In the genomic region with DNA sequence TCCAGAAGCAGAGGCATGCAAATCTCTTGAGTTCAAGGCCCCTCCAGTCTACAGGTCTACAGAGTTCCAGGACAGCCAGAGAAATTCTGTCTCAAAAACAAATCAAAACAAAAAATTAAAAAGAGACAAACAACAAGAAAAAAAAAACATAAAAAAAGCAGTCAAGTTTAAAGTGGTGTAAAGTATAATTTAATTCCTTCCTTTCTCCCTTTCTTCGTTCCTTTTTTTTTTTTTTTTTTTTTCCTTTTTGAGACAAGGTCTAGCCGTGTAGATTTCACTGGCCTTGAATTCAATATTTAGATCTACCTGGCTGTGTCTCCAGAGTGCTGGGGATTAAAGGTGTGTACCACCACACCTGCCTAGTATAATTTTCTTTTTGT, we compare ENCODE assay signal across 8 mouse cellular contexts. TPM values are rescaled to one million over a fixed set of nuclear protein-coding genes. Genes with fewer than 3 reads are reported as not detected.
DNase-seq lines count a peak whose midpoint lies in the region; ATAC-seq and TF ChIP-seq lines count a peak whose summit lies in the region.

No protein-coding gene starts in this region.

- H3K27ac ChIP-seq in heart, postnatal 0 days (ENCODE audit: low read depth): no peak overlapping the region
- H3K27ac ChIP-seq in forebrain, embryonic 13.5 days: no peak overlapping the region
- no peak overlapping the region for H3K27ac ChIP-seq in liver, embryonic 15.5 days (replicated peaks)

- H3K36me3 ChIP-seq in heart, postnatal 0 days (replicated peaks; ENCODE audit: control insufficient read depth, insufficient read depth, low read length): no peaks in the 10 kb centered on the region
- H3K36me3 ChIP-seq in G1E (replicated peaks): peaks cover 9% of the 10 kb centered on the region
- no peaks in the 10 kb centered on the region for H3K36me3 ChIP-seq in forebrain, embryonic 13.5 days (ENCODE audit: poor library complexity, severe bottlenecking)
- H3K36me3 ChIP-seq in liver, embryonic 15.5 days (replicated peaks): peaks cover 5% of the 10 kb centered on the region; the same call in 1 of the 2 replicates

- WGBS in heart, postnatal 0 days: 62% methylated on average over 2 of the region's 2 CpGs
- 70% methylated on average over 2 of the region's 2 CpGs for WGBS in forebrain, embryonic 13.5 days
- 18% methylated on average over 2 of the region's 2 CpGs for WGBS in liver, embryonic 15.5 days (ENCODE audit: insufficient replicate concordance)

- H3K9ac ChIP-seq in heart, postnatal 0 days (replicated peaks; ENCODE audit: low read depth, low read length): no peak overlapping the region
- H3K9ac ChIP-seq in forebrain, embryonic 13.5 days: no peak overlapping the region
- H3K9ac ChIP-seq in liver, embryonic 15.5 days: peak overlapping the region; percentile 56

- DNase-seq in heart, postnatal 0 days (ENCODE audit: low spot score): no peak
- DNase-seq in heart, postnatal 14 days: no peak
- no peak for DNase-seq in G1E (ENCODE audit: low spot score)
- no peak for DNase-seq in adrenal gland, adult (ENCODE audit: inconsistent age in 2 of 2, low spot score in 1 of 2)
- no peak for DNase-seq in cerebellum, adult 8-10 months
- no peak for DNase-seq in right cerebral cortex, postnatal 36 days (ENCODE audit: low spot score in 2 of 2)

- intact Hi-C loops in heart, postnatal 14 days (cut with DNase I): loop anchor here (10.0 kb wide), 1 partner anchor 141 kb away; a partner anchor contains a TSS

- no peaks in the 10 kb centered on the region for H3K9me3 ChIP-seq in heart, postnatal 0 days (replicated peaks; ENCODE audit: control insufficient read depth, low read length)
- H3K9me3 ChIP-seq in G1E (replicated peaks): no peaks in the 10 kb centered on the region
- no peaks in the 10 kb centered on the region for H3K9me3 ChIP-seq in forebrain, embryonic 13.5 days (replicated peaks)
- H3K9me3 ChIP-seq in liver, embryonic 15.5 days (replicated peaks): no peaks in the 10 kb centered on the region

- TF ChIP-seq EP300 in heart, postnatal 0 days (IDR thresholded peaks at IDR 0.05; ENCODE audit: low read depth): no peak

- ATAC-seq in heart, postnatal 0 days (ENCODE audit: insufficient read depth, low read depth): no peak
- no peak for ATAC-seq in G1E (ENCODE audit: extremely low read depth, insufficient number of reproducible peaks, low FRiP score, poor library complexity, severe bottlenecking)
- no peak for ATAC-seq in forebrain, embryonic 13.5 days
- ATAC-seq in liver, embryonic 15.5 days (ENCODE audit: insufficient read depth): no peak

- peak overlapping the region; percentile 96 for H3K4me2 ChIP-seq in heart, postnatal 0 days (ENCODE audit: low read depth, low read length)
- peak overlapping the region; percentile 86 for H3K4me2 ChIP-seq in forebrain, embryonic 13.5 days
- peak overlapping the region; percentile 84 for H3K4me2 ChIP-seq in liver, embryonic 15.5 days

- H3K4me1 ChIP-seq in heart, postnatal 0 days (ENCODE audit: control insufficient read depth, insufficient read depth): peaks cover 12% of the 10 kb centered on the region
- H3K4me1 ChIP-seq in G1E (ENCODE audit: insufficient read depth, low read depth, low read length): peaks cover 23% of the 10 kb centered on the region
- peaks cover 19% of the 10 kb centered on the region for H3K4me1 ChIP-seq in forebrain, embryonic 13.5 days
- peaks cover 31% of the 10 kb centered on the region for H3K4me1 ChIP-seq in liver, embryonic 15.5 days (replicated peaks)

- no peaks in the 10 kb centered on the region for H3K27me3 ChIP-seq in heart, postnatal 0 days (ENCODE audit: control insufficient read depth, insufficient read depth, low read length)
- no peaks in the 10 kb centered on the region for H3K27me3 ChIP-seq in G1E (ENCODE audit: insufficient read depth, low read length)
- no peaks in the 10 kb centered on the region for H3K27me3 ChIP-seq in forebrain, embryonic 13.5 days
- no peaks in the 10 kb centered on the region for H3K27me3 ChIP-seq in liver, embryonic 15.5 days

- no peak for TF ChIP-seq CTCF in heart, postnatal 0 days (IDR thresholded peaks at IDR 0.05; ENCODE audit: low read depth)
- TF ChIP-seq CTCF in G1E (IDR thresholded peaks at IDR 0.05; ENCODE audit: low read depth, low read length): no peak

- peak overlapping the region; percentile 91 for H3K4me3 ChIP-seq in heart, postnatal 0 days (ENCODE audit: low read depth, low read length)
- peak overlapping the region; percentile 70; the same call in 1 of the 2 replicates for H3K4me3 ChIP-seq in G1E (ENCODE audit: low read depth, low read length)
- H3K4me3 ChIP-seq in forebrain, embryonic 13.5 days: peak overlapping the region; percentile 98; the same call in 1 of the 2 replicates
- H3K4me3 ChIP-seq in liver, embryonic 15.5 days (replicated peaks): peak overlapping the region; percentile 73

RNA-seq across cellular contexts. Expression of a gene that starts 1.4 kb away (rescaled TPM):
- 4.5 and 4.9 TPM in 2 replicates for total RNA-seq in heart, postnatal 0 days (2014; rRNA removed; ENCODE audit: low replicate concordance)
- polyA plus RNA-seq in heart, postnatal 0 days (2015; fragmentation: Nextera tagmentation; extraction: Ambion mirVana): 11.6 and 12.7 TPM in 2 replicates
- total RNA-seq in heart, postnatal 14 days (2021): 10 to 100 TPM; 17.5 to 18.6 TPM
- 72.1 and 86.7 TPM in 2 replicates for total RNA-seq in G1E (2014; fragmentation: Nextera tagmentation)
- 40.8 and 50.6 TPM in 2 replicates for total RNA-seq in G1E (2017)
- 7.8 and 9.4 TPM in 2 replicates for polyA plus RNA-seq in G1E (2012)
- 28.9 and 29.6 TPM in 2 replicates for polyA plus RNA-seq in forebrain, embryonic 13.5 days (2015; fragmentation: Nextera tagmentation; extraction: Ambion mirVana)
- 8.4 and 8.7 TPM in 2 replicates for polyA plus RNA-seq in liver, embryonic 15.5 days (2015; fragmentation: Nextera tagmentation; extraction: Ambion mirVana)
